Mouse (Mus musculus) ZHBTc4 (cell line): ENCODE data around the gene Mrps7.

Experiments
- DNase-seq: peaks from one replicate; pipeline ENCODE4 v3.0.0-alpha.2; 2011; ENCODE audit warnings: low read depth, low spot score

Gene Mrps7

DNA sequence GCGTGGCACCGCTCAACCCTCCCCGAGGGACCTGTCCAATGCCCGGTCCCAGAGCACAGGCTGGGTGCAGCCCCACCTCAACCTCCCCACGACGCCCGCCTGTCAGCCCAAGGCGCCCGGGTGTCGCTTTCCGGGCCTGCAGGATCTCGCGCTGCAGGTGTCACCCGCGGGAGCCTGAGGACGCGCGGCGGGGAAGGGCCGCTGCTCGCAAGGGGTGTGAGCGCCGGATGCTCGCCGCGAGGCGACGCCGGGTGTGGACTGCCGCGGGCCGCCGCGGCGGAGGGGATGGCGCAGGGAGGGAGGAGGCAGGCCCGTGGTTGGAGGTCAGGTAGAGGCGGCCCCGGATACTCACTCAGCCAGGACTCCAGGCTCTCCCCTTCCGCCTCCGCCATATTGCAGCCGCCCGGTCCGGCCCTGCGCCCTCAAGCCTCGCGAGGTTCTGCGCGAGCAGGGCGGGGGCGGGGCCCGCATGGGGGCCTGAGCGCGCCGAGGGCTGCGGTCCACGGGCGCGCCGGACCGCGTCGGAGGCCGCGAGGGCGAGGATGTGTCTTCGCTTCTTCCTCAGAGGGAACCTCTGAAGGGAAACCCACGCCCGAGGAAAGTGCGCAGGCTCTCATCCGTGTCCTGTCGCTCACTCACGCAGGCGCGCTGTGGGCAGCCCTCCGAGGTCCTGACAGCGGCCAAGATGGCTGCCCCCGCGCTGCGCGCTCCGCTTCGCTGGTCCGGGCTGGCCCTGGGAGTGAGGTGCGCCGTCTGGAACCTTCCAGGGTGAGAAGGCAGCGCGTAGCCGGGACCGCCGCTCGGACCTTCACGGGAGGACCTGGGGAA lies at the start of gene Mrps7, which contains the start of gene Gga3:
Gene Mrps7, plus strand, starts transcription at position 450 of the 828 bp plus-strand sequence.
Gene Gga3, minus strand, starts transcription at position 576 of the 828 bp plus-strand sequence.
- peak; percentile 94 for DNase-seq

DNA sequence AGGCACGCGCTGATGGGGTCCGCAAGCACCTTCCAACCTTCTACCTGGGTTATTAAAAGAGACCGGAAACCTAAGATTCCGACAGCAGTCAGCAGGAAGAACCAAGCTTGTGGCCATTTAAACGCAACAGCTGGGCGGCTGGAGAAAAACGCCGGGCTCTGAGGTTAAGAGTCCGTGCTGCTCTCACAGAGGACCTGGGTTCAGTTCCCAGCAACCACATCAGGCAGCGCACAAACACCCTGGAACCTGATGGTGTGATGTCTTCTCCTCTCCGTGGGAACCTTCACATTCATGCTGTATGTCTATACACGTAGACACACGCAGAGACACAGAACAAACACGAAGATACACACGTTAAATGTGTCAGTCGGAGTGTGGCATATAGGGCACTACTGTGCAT lies 48.0 kb upstream of the Mrps7 start:
- peak; percentile 36 for DNase-seq

DNA sequence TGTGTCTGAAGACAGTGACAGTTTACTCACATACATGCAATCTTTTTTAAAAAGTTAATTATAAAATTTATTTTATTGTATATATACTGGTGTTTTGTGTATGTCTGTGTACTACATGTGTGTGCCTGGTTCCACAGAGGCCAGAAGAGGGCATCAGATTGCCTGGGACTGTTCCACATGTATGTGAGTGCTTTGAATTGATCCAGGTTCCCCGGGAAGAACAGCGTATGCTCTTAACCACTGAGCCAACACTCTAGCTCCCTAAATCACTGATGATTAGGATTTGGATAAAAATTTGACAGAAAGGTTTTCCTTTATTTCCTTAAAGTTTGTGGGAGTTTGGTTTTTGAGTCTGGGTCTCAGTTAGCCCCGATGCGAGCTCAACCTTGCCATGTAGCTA lies 40.3 kb upstream of the Mrps7 start:
- DNase-seq, result peak; percentile 46

DNA sequence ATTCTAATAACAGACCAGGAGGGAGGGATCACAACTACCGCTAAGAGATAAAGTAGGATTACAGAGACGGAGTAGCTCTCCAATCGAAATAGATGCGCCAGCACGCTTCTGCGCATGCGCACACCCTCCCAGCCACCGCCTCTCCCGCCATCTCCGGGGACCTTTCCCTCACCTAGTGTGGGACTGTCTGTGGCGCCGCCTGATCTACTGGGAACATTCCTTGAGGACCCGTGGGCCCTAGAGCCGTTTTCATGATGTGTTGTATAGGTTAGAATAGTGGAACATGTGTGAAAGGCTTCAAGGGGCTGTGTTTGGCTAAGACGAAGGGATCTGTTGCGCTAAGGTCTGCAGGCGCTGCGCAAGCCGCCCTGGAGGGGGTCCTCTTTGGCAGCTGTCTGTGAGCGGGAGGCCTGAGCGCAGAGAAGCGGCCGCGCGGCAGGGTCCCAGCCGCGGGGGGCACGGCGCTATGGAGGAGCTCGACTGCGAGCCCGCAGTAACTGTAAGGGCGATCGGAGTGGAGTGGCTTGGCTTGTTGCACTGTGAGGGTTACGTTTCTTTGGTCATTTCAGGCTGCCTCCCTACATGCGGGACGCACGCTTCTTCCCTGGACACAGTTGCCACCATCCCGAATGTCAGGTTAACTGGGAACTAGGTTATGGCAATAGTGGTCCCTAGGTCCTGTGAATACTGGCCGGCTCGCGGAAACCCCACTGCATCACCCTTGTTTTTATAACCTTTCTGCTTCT lies 39.5 kb upstream of the Mrps7 start, which contains the start of gene Nup85:
Gene Nup85, plus strand, starts transcription at position 371 of the 746 bp plus-strand sequence.
- DNase-seq, result peak; percentile 97

DNA sequence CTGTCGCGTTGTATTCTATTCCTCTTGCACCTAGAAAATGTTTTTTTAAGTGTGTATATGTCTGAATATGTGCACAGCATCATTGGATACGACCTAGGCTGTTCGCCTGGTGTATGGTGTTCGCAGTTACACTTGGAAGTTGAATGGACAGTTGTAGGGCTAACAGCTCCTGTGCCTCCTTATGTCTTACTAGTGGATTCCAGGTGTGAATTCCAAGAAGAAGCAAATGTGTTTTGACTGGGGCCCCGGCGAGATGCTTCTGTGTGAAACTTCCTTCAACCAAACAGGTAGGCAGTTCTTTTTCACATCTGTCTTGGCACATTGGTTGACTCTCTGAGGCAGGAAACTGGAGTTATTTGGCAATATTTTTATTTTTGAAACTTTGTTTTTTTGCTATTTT lies 38.8 kb upstream of the Mrps7 start:
- DNase-seq, result no peak

DNA sequence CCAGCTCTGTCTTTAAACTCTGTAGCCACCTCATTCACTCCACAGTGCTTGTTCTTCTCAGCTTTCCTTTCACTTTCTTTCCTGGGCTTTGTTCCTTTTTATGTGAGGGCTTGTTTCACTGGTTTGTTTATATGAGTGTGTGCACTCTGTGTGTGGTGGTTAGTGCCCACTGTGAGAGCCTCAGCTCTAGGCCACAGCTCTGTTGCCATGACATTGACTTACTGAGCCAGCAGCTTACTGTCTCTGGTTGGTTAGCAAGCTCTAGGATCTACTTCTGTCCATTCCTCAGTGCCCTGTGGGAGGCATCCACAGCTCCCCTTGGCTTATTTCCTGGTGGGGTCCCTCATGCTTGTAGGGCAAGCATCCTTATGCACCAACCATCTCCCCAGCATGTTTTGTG lies 24.6 kb upstream of the Mrps7 start:
- no peak for DNase-seq

DNA sequence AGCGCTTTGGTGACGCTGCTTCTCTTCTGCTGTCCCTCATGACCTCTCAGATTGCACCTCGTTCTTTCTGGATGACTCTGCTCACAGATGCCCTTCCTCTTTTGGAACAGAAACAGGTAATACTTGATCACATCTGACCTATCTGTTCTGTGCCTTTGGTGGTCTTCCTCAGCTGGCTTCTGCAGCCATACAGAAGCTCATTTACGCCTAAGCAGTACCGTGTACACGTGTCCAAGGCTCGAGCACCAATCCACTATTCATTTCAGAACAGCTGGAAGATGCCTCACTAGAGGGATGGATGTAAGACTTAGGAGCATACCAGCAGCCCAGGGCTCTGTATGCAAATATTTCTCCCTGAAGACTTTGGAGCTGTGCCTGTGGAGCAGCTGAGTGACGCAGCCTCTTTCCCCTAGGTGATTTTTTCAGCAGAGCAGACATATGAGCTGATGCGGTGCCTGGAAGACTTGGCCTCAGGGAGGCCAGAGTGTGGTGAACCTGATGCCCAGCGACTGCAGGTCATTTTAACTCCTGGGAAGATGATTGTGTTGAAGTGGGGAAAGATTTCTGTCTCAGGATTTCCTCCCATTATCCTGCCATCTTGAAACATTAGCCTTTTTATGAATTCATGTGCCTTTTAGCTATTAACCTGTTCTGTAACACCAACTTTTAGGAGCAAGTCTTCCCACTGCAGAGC lies 20.7 kb upstream of the Mrps7 start:
- DNase-seq, result no peak

DNA sequence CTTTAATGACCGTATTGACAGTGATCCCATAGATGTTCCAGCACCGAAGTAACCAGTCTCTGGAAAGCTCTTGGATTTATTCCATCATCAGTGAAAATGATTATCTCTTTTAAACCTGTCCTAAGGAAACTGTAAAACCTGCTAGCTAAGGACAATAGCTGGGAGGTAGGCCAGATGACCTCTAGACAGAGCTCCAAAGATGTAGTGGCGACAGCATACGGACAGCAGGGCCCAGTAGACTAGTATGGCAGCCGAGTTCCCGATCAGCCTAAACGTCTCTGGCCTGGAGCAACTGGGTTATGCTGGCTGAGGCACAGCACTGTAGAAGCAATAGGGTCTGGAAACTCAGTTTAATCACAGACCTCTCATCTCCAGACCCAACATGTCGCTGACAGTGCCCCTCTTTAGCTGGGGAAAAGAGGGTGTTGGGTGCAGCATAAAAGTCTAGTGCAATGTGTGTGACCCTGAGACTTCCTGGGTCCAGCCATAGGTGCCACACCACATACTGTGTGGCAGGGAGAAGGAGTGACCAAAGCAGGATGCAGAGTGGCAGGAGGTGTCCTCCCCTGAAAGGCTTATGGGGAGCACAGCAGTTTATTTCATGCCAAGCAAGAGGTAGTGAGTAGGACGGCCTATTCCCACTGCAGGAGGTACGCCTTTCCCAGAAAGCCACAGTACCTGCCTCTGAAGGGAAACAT lies 19.2 kb upstream of the Mrps7 start:
- no peak for DNase-seq

DNA sequence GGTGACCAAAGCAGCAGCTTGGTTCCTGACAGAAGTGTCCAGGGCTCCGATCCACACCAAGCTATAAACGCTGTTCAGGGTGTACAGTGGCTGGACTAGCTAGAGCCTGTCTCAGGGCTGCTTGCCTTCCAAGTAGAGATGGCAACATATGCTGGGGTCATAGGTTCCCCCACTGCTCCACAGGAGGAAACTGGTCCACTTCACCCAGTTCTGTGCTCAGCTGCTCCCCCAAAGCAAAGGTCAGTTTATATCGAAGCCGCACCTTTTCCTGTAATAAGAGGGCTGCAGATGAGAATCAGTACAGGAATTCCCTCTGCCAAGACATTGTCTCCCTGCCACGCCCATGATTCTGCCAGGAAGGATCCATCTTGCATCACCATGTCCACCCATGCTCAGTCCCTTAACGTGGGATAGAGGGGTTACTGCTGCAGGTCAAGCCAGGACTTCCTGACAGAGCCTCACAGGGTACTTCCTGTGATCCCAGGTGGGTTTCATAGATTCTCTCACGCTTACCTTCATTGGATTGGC lies 18.1 kb upstream of the Mrps7 start:
- DNase-seq, result no peak

DNA sequence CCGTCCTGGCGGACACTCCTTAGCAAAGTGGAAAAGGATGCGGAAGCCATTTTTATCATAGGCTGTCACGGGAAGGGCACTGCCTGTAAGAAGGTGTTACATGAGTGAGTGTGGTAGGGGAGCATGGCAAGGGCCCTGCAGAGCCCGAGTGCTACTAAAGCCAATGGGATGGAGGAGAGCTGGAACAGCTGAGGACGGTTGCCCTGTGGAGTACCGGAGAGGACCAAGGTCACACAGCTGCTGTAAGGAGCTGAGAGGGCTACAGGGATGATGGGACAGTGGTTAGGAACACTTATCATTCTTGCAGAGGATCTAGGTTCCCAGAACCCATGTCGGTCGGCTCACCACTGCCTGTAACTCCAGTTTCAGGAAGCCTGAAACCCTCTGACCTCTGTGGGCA lies 17.3 kb upstream of the Mrps7 start:
- no peak for DNase-seq

DNA sequence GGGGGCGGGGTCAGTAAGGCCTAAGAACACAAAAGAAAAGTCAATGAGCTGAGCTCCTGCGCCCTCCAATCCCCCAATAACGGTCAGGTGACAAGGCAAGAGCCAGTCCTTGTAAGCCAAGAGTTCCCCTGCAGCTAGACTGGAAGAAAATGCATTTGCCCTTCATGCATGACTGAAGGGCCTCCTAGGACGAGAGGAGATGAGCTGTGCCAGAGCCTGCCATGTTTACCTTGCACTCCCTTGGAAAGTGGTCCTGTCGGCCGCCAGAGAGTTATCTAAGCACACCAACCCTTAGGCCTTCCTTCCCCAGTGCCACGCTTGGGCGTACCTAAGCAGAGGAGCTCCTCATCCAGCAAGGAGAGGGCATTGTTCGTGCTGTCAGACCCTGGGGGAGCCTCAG lies 15.7 kb upstream of the Mrps7 start:
- no peak for DNase-seq

DNA sequence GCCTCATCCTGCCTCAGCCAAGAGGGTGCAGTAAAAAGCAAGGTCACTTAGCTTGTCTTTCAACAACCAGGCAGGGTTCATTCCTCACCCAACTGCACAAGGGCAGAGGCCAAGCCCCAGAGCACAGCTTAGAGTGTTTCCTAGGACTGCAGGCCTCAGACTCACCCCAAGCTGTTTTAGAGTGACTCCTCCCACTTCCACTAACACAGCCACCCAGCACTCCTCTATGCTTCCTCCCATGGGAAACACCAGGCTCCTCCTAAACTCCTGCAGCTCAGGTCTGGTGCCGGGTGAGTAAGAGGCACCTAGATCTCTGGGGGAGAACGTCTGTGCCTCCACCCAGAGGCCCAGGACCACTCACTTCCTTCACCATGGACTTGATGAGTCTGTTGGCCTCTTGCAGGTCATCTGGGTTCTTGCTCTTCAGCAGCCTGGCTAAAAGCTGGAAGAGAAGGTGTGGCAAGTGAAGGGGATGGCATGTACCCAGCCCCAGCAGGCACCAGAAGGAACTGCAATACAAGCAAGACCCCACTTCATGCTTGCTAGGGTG lies 13.1 kb upstream of the Mrps7 start:
- DNase-seq, result peak; percentile 53

DNA sequence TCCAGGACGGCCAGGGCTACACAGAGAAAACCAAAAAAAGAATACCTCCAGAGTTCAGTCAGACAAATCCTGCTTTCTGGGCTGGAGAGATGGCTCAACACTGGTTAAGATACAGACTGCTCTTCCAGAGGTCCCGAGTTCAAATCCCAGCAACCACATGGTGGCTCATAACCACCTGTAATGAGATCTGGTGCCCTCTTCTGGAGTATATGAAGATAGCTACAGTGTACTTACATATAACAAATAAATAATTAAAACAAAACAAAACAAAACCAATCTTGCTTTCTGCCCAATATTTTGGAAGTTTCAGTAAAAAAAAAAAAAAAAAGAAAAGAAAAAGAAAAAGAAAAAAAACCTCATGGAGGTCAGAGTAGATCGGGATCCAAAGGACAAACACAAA lies 8.5 kb upstream of the Mrps7 start:
- DNase-seq, result peak; percentile 64

DNA sequence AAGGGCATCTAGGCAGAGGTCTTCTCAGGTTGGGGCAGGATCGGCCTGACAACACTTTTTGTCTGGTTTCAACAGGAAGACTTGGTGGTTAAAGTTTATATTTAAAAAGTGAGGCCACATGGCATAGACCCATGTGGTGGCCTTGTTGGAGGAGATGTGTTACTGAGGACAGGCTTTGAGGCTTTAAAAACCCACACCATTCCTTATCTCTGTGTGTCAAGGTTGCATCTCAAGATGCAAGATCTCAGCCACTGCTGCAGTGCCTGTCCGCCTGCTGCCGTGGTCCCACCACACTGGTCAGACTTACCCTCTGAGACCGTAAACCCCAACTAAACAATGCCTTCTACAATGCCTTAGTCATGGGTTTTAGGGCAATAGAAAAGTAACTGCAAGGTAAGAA lies 5.4 kb upstream of the Mrps7 start:
- DNase-seq, result no peak

DNA sequence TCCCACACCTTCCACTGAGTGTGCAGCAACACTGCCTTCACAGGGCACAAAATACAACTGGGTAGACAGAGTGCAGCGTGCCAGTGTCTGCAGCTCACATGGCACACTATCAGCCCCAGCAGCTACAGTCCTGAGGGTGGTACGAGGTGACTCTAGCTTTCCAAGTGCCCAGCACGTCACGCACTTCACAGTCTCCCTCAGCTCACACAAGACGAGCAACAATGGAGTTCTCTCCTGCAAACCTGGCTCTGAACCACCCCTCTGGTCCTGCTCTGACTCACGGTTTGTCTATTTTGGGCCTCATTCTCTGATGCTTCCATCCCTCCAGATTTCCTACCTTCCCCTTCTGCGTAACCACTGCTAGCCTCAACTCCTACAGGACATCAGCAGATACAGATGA lies 4.0 kb upstream of the Mrps7 start:
- no peak for DNase-seq

DNA sequence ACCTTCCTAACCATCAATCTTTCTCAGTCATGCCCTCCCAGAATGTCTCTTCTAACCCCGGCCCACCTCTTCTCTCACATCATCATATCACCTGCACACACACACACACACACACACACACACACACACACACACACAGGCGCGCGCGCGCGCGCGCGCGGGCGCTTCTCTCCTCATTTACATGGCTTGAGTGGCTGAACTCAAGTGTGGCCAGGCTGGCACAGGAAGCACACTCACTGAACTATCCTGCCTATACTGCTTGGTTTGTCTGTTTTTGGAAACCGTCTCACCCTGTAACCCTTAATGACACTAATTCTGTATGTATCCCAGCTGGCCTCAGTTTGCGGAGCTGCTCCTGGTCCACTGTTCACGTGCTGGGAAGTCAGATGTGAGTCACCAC lies 3.0 kb upstream of the Mrps7 start:
- DNase-seq, result no peak

DNA sequence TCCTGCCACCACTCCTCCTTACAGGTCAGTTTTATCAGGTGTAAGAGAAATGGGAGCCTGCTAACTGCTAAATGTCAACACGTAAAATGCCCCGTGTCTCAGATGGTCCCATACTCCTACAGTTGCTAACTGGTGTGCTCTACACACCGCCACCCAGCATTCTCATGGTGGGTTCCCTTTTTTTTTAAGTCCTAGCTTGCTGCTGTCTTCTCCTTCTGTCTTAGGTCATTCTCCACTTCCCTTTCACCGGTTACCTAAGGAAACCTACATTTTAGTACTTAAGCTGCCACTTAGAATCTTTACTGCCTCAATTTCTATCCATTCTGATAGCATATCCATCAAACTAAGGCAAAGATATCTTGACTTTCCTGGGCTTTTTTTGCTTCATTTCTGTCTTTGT lies 2.6 kb upstream of the Mrps7 start:
- DNase-seq, result no peak

DNA sequence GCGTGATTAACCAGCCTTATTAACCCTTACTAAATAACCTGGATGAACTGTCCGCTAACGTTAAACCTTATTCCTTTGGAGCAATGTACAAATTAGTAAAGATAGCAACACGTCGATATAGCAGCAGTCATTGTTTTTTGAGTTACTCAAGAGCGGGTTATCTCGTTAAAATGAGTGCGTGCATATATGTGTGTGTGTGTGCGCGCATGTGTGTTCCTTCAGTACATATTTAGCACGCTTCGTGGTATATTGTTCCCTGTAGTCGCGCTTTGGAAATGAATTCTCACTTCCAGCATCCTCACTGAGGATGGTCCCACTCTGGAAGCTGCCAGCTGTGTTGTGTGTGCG lies 623 bp upstream of the Mrps7 start:
- no peak for DNase-seq

DNA sequence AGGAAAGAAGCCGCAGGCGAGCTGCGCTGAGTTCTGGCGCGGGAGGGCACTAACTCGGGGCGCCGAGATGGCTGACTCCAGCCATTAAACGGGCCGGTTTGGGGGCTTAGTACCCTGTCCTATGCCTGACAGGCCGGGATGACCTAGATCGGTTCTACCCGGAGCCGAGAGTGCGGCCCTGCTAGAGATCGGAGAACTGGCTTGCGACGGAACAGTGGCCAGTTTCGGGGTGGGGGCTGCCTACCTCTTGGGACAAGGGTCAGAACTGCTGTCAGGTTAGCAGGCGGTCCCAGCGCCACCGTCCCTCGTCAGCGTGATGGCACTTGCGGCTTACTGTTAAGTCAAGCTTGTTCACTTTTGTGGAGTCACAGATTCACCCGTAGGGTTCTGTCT lies 575 bp downstream of the Mrps7 start:
- DNase-seq, result peak; percentile 38

DNA sequence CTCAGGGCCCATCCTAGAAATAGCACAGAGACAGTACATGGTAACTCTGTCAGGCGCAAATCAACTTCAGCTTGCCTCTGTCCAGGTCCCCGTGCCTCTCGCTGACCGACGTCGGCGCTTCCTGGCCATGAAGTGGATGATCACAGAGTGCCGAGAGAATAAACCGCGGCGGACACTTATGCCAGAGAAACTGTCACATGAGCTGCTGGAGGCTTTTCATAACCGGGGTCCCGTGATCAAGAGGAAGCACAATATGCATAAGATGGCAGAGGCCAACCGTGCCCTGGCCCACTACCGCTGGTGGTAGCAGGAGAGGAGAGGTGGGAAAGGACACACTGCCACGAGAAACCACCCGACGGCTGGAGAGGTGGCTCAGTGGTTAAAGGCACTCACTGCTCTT lies 3.0 kb downstream of the Mrps7 start:
- no peak for DNase-seq
